Mouse (Mus musculus): Measurements from ENCODE around the gene Phf5a. TPM values are rescaled to one million over a fixed set of nuclear protein-coding genes. Genes with fewer than 3 reads are reported as not detected.
A peak's percentile ranks its signal among the peaks of the same experiment; 100 is the strongest.

The Phf5a gene
- polyA plus RNA-seq, 1 experiment from 2014 or later, result 103 TPM

DNA sequence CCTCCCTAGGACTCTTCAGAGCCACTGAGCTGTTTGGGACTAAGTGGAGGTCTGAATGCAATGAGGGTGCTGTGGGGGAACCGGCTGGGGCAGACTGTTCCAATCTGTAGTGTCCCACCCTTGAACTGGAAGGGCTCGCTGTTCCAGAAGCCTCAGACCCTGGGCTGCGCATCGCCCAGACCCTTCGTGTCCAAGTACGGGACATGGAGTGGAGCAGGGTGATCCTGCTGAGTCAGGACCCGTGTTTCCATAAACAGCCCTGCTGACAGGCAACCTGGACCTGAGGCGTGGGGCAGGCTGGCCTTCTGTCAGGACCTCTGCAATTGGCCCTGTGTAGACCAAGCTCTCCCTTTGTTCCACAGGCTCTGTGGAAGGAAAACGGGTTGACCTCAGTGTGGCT, 25.0 kb downstream of the Phf5a start:
- Histone ChIP-seq H3K4me2 (ENCODE audit: low read depth, low read length) (no peak overlapping the region), H3K4me3 (ENCODE audit: low read length) (no peak overlapping the region), H3K9ac (ENCODE audit: low read length) (no peak overlapping the region), H3K36me3 (ENCODE audit: control insufficient read depth, insufficient read depth) (peaks cover 21% of the 10 kb centered on the region), H3K9me3 (replicated peaks; ENCODE audit: control insufficient read depth, low read length) (no peaks in the 10 kb centered on the region), H3K27ac (ENCODE audit: low read length) (no peak overlapping the region), H3K27me3 (ENCODE audit: control insufficient read depth, insufficient read depth, low read length) (no peaks in the 10 kb centered on the region), H3K4me1 (ENCODE audit: control insufficient read depth, insufficient read depth, low read length) (peaks cover 12% of the 10 kb centered on the region)
- ATAC-seq (replicated peaks; ENCODE audit: extremely low read depth, insufficient read depth, low FRiP score), result no peak
- WGBS, result 78% methylated on average over 9 of the region's 9 CpGs

DNA sequence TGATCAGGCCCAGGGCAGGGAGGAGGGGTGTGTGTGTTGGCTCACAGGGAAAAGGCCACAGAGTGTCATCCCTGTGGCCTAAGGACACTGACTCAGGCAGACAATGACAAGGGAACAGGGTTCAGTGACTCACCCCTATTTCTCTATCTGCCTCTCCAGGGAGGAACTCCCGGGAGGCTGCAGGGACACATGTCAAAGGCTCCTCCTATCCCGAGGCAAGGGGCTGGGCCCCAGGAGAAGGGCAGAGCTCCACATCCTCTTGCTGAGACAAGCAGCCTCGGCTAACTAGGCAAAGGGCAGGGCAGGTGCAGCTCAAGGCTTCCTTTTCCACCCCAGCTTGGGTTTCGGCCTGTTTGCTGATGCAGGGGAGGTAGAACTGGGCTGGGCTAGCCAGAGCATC, 26.0 kb downstream of the Phf5a start:
- no peak overlapping the region for H3K4me2 ChIP-seq (ENCODE audit: low read depth, low read length)
- H3K4me1 ChIP-seq (ENCODE audit: control insufficient read depth, insufficient read depth, low read length), result peaks cover 12% of the 10 kb centered on the region
- peak overlapping the region; percentile 58 for H3K27ac ChIP-seq (ENCODE audit: low read length)
- no peak for ATAC-seq (replicated peaks; ENCODE audit: extremely low read depth, insufficient read depth, low FRiP score)
- H3K9ac ChIP-seq (ENCODE audit: low read length), result peak overlapping the region; percentile 41; the same call in 1 of the 2 replicates
- H3K36me3 ChIP-seq (ENCODE audit: control insufficient read depth, insufficient read depth), result peaks cover 12% of the 10 kb centered on the region
- no peaks in the 10 kb centered on the region for H3K27me3 ChIP-seq (ENCODE audit: control insufficient read depth, insufficient read depth, low read length)
- no peak overlapping the region for H3K4me3 ChIP-seq (ENCODE audit: low read length)
- 24% methylated on average over 4 of the region's 4 CpGs for WGBS
- H3K9me3 ChIP-seq (replicated peaks; ENCODE audit: control insufficient read depth, low read length), result no peaks in the 10 kb centered on the region

DNA sequence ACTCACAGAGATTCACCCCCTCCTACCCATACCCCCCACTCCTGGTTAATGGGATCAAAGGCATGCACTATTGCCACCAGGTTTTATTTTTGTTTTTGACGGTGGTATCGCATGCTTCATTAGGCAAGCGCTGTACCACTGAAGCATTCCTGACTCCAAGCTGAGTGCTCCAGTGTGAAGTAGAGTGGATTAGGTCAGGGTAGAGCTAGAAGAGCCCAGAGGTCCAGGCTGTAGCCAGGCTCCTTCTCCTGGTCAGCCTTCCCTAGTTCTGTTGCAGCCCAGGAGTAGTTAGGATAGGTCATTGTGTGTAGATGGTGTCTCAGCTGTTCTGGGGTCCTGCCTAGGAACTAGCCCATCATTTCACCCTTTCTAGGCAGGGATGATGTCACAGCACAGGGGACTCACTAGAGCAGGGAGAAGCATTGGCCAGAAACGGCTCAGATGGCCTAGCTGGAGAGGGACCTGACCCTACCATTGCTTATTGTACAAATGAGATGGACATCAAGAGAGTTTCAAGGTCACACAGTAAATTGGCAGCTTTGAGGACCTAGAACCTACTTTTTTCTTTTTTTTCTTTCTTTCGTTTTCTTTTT, 26.6 kb downstream of the Phf5a start:
- Histone ChIP-seq H3K9ac (ENCODE audit: low read length) (peak overlapping the region; percentile 41; the same call in 1 of the 2 replicates), H3K36me3 (ENCODE audit: control insufficient read depth, insufficient read depth) (peaks cover 7% of the 10 kb centered on the region), H3K27ac (ENCODE audit: low read length) (peak overlapping the region; percentile 58), H3K4me2 (ENCODE audit: low read depth, low read length) (no peak overlapping the region), H3K4me1 (ENCODE audit: control insufficient read depth, insufficient read depth, low read length) (peaks cover 14% of the 10 kb centered on the region), H3K27me3 (ENCODE audit: control insufficient read depth, insufficient read depth, low read length) (no peaks in the 10 kb centered on the region), H3K4me3 (ENCODE audit: low read length) (no peak overlapping the region), H3K9me3 (replicated peaks; ENCODE audit: control insufficient read depth, low read length) (no peaks in the 10 kb centered on the region)
- no peak for ATAC-seq (replicated peaks; ENCODE audit: extremely low read depth, insufficient read depth, low FRiP score)
- 72% methylated on average over 5 of the region's 5 CpGs for WGBS

DNA sequence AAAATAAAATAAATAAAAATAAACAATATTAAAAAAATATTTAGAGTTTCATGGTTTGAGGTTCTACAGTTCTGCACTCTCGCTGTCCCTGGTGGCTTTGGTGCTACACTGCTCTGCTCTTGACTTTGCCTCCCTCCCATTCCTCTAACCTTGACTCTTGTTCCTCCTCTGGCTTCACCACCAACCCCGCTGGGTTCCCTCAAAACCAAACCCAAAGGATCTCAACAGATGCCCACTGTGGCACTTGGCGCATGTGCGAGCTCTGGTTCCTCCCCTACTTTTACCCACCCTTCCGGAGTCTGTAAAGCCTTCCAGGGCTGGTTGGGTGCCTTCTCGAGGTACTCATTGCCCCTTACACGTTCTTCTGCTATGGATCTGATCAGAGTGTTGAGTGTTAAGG, 29.4 kb downstream of the Phf5a start:
- Histone ChIP-seq H3K9ac (ENCODE audit: low read length) (no peak overlapping the region), H3K9me3 (replicated peaks; ENCODE audit: control insufficient read depth, low read length) (no peaks in the 10 kb centered on the region), H3K36me3 (ENCODE audit: control insufficient read depth, insufficient read depth) (no peaks in the 10 kb centered on the region), H3K4me3 (ENCODE audit: low read length) (no peak overlapping the region), H3K27ac (ENCODE audit: low read length) (no peak overlapping the region), H3K4me1 (ENCODE audit: control insufficient read depth, insufficient read depth, low read length) (peaks cover 28% of the 10 kb centered on the region), H3K4me2 (ENCODE audit: low read depth, low read length) (no peak overlapping the region), H3K27me3 (ENCODE audit: control insufficient read depth, insufficient read depth, low read length) (no peaks in the 10 kb centered on the region)
- no peak for ATAC-seq (replicated peaks; ENCODE audit: extremely low read depth, insufficient read depth, low FRiP score)
- WGBS, result 83% methylated on average over 7 of the region's 7 CpGs

DNA sequence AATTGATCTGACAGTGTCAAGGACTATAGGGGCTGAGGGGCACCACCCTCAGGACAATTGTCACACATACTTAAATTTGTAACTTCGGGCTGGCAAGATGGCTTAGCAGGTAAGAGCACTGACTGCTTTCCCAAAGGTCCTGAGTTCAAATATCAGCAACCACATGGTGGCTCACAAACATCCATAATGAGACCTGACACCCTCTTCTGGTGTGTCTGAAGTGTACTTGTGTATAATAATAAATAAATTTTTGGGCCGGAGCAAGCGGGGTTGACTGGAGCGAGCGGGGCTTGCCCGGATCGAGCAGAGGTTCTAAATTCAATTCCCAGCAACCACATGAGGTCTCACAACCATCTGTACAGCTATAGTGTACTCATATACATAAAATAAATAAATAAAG, 31.4 kb downstream of the Phf5a start:
- ATAC-seq (replicated peaks; ENCODE audit: extremely low read depth, insufficient read depth, low FRiP score), result no peak
- peak overlapping the region; percentile 49; the same call in 1 of the 2 replicates for H3K9ac ChIP-seq (ENCODE audit: low read length)
- no peak overlapping the region for H3K4me2 ChIP-seq (ENCODE audit: low read depth, low read length)
- peak overlapping the region; percentile 94 for H3K27ac ChIP-seq (ENCODE audit: low read length)
- peaks cover 40% of the 10 kb centered on the region for H3K4me1 ChIP-seq (ENCODE audit: control insufficient read depth, insufficient read depth, low read length)
- no peak overlapping the region for H3K4me3 ChIP-seq (ENCODE audit: low read length)
- H3K9me3 ChIP-seq (replicated peaks; ENCODE audit: control insufficient read depth, low read length), result no peaks in the 10 kb centered on the region
- no peaks in the 10 kb centered on the region for H3K27me3 ChIP-seq (ENCODE audit: control insufficient read depth, insufficient read depth, low read length)
- H3K36me3 ChIP-seq (ENCODE audit: control insufficient read depth, insufficient read depth), result no peaks in the 10 kb centered on the region
- 90% methylated on average over 7 of the region's 7 CpGs for WGBS

DNA sequence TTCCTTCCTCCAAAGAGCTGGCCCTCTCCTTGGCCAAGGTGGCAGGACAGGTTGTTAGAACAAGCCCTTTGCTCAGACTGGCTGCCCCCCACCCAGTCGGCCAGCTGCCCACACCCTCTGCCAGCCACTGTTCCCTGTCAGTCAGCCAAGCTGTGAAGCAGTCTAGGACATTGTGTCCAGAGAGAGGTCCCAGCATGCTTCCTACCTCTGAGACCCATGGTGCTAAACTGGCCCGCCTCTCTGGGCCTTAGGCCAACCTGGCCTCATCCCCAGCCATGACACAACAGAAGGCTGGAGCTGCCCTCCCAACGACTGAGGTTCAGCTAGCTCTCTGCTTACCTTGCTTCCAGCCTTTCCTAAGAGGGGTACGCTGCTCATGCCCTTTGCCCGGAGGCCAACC, 32.1 kb downstream of the Phf5a start:
- Histone ChIP-seq H3K27me3 (ENCODE audit: control insufficient read depth, insufficient read depth, low read length) (no peaks in the 10 kb centered on the region), H3K9ac (ENCODE audit: low read length) (peak overlapping the region; percentile 49; the same call in 1 of the 2 replicates), H3K4me2 (ENCODE audit: low read depth, low read length) (peak overlapping the region; percentile 20; the same call in 1 of the 2 replicates), H3K27ac (ENCODE audit: low read length) (peak overlapping the region; percentile 94), H3K36me3 (ENCODE audit: control insufficient read depth, insufficient read depth) (no peaks in the 10 kb centered on the region), H3K4me1 (ENCODE audit: control insufficient read depth, insufficient read depth, low read length) (peaks cover 46% of the 10 kb centered on the region), H3K9me3 (replicated peaks; ENCODE audit: control insufficient read depth, low read length) (no peaks in the 10 kb centered on the region), H3K4me3 (ENCODE audit: low read length) (no peak overlapping the region)
- peak; percentile 87 for ATAC-seq (replicated peaks; ENCODE audit: extremely low read depth, insufficient read depth, low FRiP score)
- WGBS, result 41% methylated on average over 5 of the region's 5 CpGs

DNA sequence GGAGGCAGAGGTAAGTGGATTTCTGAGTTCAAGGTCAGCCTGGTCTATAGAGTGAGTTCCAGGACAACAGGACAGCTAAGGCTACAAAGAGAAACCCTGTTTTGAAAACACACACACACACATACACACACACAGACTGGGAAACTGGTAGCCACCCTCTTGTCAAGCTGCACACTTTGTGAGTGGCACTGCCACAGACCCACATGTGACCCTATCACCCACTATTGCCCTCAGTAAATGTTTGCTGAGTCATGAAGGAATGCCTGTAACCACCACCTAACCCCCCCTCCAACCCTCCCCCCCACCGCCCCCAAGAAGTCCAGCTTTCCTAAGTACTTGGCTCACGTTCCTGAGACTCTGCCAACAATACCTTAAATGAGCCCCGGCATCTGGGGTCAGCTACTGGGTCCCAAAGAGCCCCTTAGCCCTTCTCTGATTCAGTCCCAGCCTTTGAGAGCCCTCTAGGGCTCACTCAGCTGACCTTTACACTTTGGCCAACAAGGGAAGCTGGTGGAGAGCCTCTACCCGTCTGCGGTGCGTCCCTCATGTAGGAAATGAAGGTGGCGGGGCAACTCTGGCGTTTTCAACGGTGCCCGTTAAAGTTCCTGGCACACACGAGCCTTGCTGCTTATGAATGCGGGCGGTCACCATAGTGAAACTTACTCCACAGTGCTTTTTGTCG, 33.0 kb downstream of the Phf5a start:
- Histone ChIP-seq H3K4me2 (ENCODE audit: low read depth, low read length) (no peak overlapping the region), H3K4me3 (ENCODE audit: low read length) (no peak overlapping the region), H3K4me1 (ENCODE audit: control insufficient read depth, insufficient read depth, low read length) (peaks cover 55% of the 10 kb centered on the region), H3K36me3 (ENCODE audit: control insufficient read depth, insufficient read depth) (no peaks in the 10 kb centered on the region), H3K9me3 (replicated peaks; ENCODE audit: control insufficient read depth, low read length) (no peaks in the 10 kb centered on the region), H3K9ac (ENCODE audit: low read length) (no peak overlapping the region), H3K27me3 (ENCODE audit: control insufficient read depth, insufficient read depth, low read length) (no peaks in the 10 kb centered on the region), H3K27ac (ENCODE audit: low read length) (peak overlapping the region; percentile 94)
- ATAC-seq (replicated peaks; ENCODE audit: extremely low read depth, insufficient read depth, low FRiP score), result no peak
- WGBS, result 59% methylated on average over 14 of the region's 14 CpGs

DNA sequence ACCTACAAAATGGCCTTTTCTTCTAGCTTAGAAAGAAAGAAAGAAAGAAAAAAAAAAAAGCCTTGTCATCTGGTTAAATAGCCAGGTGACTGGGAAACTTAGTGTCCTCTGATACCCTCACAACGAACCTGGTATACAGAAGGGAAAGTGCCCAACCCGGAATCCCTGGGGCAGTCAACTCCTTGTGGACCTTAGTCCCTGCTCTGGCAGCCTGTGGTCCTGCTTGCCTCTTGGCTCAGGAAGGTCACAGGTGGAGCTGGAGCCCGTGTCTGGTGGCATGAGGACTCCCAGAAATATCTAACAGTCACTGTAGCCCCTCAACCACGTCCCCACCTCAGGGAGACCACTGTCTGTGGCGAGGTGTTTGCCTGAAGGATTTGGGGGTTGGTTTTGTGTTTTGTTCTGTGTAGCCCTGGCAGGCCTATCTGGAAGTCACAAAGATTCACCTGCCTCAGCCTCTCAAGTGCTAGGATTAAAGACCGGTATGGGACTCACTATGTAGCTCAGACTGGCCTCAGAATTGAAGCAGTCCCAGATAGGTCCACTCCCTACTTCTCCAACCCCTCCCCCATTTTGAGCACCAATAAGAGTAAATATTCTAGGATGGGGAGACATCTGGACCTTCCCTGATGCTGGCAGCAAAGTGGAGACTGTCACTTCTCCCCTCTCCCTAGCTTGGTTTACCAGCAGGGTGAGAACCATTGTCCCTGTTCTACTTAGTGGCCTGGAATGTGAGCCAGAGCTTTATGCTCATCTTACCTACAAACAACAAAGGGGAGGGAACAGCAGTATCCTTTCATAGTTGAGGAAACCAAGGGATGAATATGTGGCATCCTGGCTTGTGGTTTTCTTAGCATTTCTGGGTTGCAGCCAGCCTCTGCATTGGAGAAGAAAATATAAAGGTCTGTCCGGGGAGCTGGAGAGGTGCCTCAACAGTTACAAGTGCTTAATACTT, 34.5 kb downstream of the Phf5a start:
- Histone ChIP-seq H3K27me3 (ENCODE audit: control insufficient read depth, insufficient read depth, low read length) (no peaks in the 10 kb centered on the region), H3K9me3 (replicated peaks; ENCODE audit: control insufficient read depth, low read length) (no peaks in the 10 kb centered on the region), H3K27ac (ENCODE audit: low read length) (peak overlapping the region; percentile 89), H3K4me1 (ENCODE audit: control insufficient read depth, insufficient read depth, low read length) (peaks cover 65% of the 10 kb centered on the region), H3K4me2 (ENCODE audit: low read depth, low read length) (peak overlapping the region; percentile 72), H3K36me3 (ENCODE audit: control insufficient read depth, insufficient read depth) (no peaks in the 10 kb centered on the region), H3K9ac (ENCODE audit: low read length) (no peak overlapping the region; the same call in 1 of the 2 replicates), H3K4me3 (ENCODE audit: low read length) (no peak overlapping the region; the same call in 1 of the 2 replicates)
- no peak for ATAC-seq (replicated peaks; ENCODE audit: extremely low read depth, insufficient read depth, low FRiP score)
- 61% methylated on average over 7 of the region's 7 CpGs for WGBS

Measured in heart, embryonic 16.5 days (tissue).